Mouse (Mus musculus) limb, embryonic 14.5 days (tissue): ENCODE results near the gene Ptpn1. TPM values are rescaled to one million over a fixed set of nuclear protein-coding genes. Genes with fewer than 3 reads are reported as not detected.

Source experiments
- ATAC-seq: fragments of 200-750 bp; cut with Nextera tagmentation; 2 replicates; pipeline ENCODE4 v1.8.0; 2017; ENCODE audit warnings: low read depth, moderate number of reproducible peaks, moderate TSS enrichment; ENCODE audit not compliant: low FRiP score
- DNase-seq: peaks from one replicate; pipeline ENCODE4 v3.0.0-alpha.2; 2015; ENCODE audit warnings: low spot score
- H3K27ac ChIP-seq: fragments of 300-500 bp; sonication (generic); replicated peaks from 2 replicates; pipeline ENCODE4 v1.5.1; 2014; ENCODE audit warnings: low read depth, mild to moderate bottlenecking, low read length, moderate library complexity, mixed read lengths
- H3K27me3 ChIP-seq: fragments of 300-500 bp; sonication (generic); 2 replicates; pipeline ENCODE4 v1.6.1; 2014; ENCODE audit warnings: low read length, mixed read lengths; ENCODE audit not compliant: control insufficient read depth, insufficient read depth
- H3K36me3 ChIP-seq: fragments of 300-500 bp; sonication (generic); 2 replicates; pipeline ENCODE4 v1.6.1; 2014; ENCODE audit warnings: mild to moderate bottlenecking, low read length, moderate library complexity, mixed read lengths; ENCODE audit not compliant: control insufficient read depth, insufficient read depth
- H3K4me1 ChIP-seq: fragments of 300-500 bp; sonication (generic); 2 replicates; pipeline ENCODE4 v1.6.1; 2014; ENCODE audit warnings: antibody characterized with exemption, low read length, mixed read lengths; ENCODE audit not compliant: control insufficient read depth, insufficient read depth
- H3K4me2 ChIP-seq: fragments of 300-500 bp; sonication (generic); replicated peaks from 2 replicates; pipeline ENCODE4 v1.6.1; 2014; ENCODE audit warnings: low read depth, mild to moderate bottlenecking, low read length, moderate library complexity; ENCODE audit not compliant: severe bottlenecking
- H3K4me3 ChIP-seq: fragments of 300-500 bp; sonication (generic); replicated peaks from 2 replicates; pipeline ENCODE4 v1.5.1; 2014; ENCODE audit warnings: low read length
- H3K9ac ChIP-seq: fragments of 300-500 bp; sonication (generic); 2 replicates; pipeline ENCODE4 v1.6.1; 2014; ENCODE audit warnings: mild to moderate bottlenecking, low read depth, low read length, moderate library complexity; ENCODE audit not compliant: severe bottlenecking
- H3K9me3 ChIP-seq: fragments of 300-500 bp; sonication (generic); 2 replicates; pipeline ENCODE4 v1.6.1; 2016; ENCODE audit warnings: low read length; ENCODE audit not compliant: control insufficient read depth
- POLR2A ChIP-seq: fragments of 200-500 bp; IDR thresholded peaks from 2 replicates; pipeline ENCODE4 v1.8.0; 2012; ENCODE audit warnings: inconsistent platforms, mild to moderate bottlenecking, moderate library complexity, borderline replicate concordance; ENCODE audit not compliant: insufficient read depth, insufficient read length; ENCODE audit errors: extremely low read depth
- WGBS: fragments of 180-500 bp; shearing (Covaris S2); extraction: QIAGEN DNeasy Blood & Tissue Kit; methylation state at CpG from one replicate; pipeline ENCODE4 v1.1.7; 2014; 5-methylcytosine and 5-hydroxymethylcytosine counted together
- polyA plus RNA-seq, 2 experiments: library from polyadenylated mRNA; depleted of rRNA in 1 of 2; stranded (reverse) in 1 of 2; unstranded in 1 of 2; fragments of >200 nt; fragmentation: Nextera tagmentation in 1 of 2; extraction: Ambion mirVana in 1 of 2; gene quantifications; 2 replicates each; pipeline versions ENCODE4 v1.2.1 to v1.2.3; 2012 to 2014

Ptpn1 gene
- polyA plus RNA-seq, 2 experiments: 27.3 to 41.5 TPM

GRCm38 (mm10) chr2:167941320-167941719 lies 9.5 kb downstream of the Ptpn1 start:
- no peaks in the 10 kb centered on the region for H3K9me3 ChIP-seq
- peaks cover 54% of the 10 kb centered on the region for H3K4me1 ChIP-seq
- no peaks in the 10 kb centered on the region for H3K27me3 ChIP-seq
- ATAC-seq (no peak), DNase-seq (no peak)
- no peak for TF ChIP-seq POLR2A
- no peak overlapping the region for H3K27ac ChIP-seq
- WGBS: 68% methylated on average over 4 of the region's 4 CpGs
- H3K9ac ChIP-seq: no peak overlapping the region
- no peak overlapping the region for H3K4me2 ChIP-seq
- 0 out of 2 replicates have a peak, but pooled peaks cover 3% of the 10 kb centered on the region for H3K36me3 ChIP-seq
- H3K4me3 ChIP-seq: no peak overlapping the region

- 0 out of 2 replicates have a peak, but pooled peaks cover 3% of the 10 kb centered on the region for H3K36me3 ChIP-seq
- TF ChIP-seq POLR2A: no peak
- DNase-seq: no peak
- no peak overlapping the region for H3K4me3 ChIP-seq
- no peaks in the 10 kb centered on the region for H3K27me3 ChIP-seq
- no peak overlapping the region for H3K9ac ChIP-seq
- no peak overlapping the region for H3K4me2 ChIP-seq
- ATAC-seq: no peak
- peaks cover 54% of the 10 kb centered on the region for H3K4me1 ChIP-seq
- WGBS: 55% methylated on average over 6 of the region's 6 CpGs
- no peak overlapping the region for H3K27ac ChIP-seq
- H3K9me3 ChIP-seq: no peaks in the 10 kb centered on the region
Observed at GRCm38 (mm10) chr2:167941745-167942176, 9.9 kb downstream of the Ptpn1 start.

DNA sequence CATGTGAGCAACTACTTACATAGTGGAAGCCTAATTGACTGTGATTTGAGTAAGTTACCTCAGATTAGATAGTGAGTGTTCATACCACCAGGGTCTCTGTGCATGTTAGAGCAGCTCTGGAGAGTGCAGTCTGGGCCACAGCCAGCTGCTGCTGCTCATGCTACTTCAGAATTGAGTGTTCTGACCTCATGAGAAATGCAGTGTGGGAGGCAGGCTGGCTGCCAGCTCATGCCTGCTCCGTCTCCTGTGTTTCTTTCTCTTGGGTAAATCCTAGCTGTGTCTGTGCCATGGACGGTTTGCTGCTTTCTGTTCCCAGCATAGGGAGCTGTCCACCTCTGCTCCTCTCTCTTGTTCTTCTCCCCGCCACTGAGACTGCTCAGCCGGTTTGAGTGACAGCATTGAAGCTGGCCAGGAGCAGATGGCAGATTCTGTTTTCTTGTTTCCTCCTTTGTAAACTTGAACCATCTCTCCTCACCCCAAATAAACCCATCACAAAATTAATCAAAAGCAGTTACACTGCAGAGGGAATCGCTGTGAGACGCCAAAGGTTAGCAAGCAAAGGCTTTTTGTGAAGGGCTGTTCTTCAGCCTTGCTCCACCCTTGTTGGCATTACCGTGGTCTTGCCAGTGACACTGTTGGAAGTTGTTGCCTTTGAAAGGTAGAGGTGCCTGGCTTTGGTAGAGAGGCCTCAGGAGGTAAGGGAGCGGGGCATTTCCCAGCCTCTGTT lies 10.5 kb downstream of the Ptpn1 start:
- Histone ChIP-seq H3K36me3 (peaks cover 3% of the 10 kb centered on the region; the same call in 1 of the 2 replicates), H3K27me3 (no peaks in the 10 kb centered on the region), H3K4me1 (peaks cover 54% of the 10 kb centered on the region), H3K27ac (peak overlapping the region; percentile 46; the same call in 1 of the 2 replicates), H3K9me3 (no peaks in the 10 kb centered on the region), H3K4me3 (no peak overlapping the region), H3K9ac (no peak overlapping the region), H3K4me2 (no peak overlapping the region)
- peak; percentile 70 for DNase-seq
- ATAC-seq: no peak
- 41% methylated on average over 8 of the region's 8 CpGs for WGBS
- no peak for TF ChIP-seq POLR2A

DNA sequence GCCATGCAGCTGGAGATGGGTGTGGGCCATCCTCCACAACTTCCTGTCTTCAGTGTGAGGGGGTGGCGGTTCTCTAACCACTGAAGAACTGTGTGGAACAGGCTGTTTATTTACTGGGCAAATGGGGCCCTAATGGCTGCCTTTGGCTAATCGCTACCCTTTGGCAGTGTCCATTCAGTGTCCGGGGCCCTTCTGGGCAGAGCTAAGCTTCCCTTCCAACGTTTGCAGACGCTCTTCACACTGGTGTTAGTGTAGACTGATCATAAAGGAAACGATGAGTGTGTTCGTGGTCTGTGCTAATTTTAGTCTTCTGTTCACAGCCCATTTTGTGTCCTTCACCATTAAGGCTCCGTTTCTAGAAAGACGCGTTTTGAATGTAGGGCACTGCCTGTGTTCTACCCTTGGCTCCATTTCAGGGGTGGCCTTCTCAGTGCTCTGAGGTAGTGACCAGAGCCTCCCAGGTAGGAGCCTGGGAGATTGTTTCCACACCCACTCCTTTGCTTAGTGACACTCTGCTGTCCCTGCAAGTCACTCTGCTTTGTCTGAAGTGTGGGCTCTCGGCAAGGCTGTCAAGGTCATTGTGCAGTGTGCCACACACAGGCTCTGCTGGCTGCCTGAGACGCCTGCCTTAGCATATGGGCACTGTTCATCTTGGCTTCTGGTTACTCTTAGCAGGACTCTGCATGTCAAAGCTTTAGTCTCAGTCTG lies 11.2 kb downstream of the Ptpn1 start:
- no peak overlapping the region for H3K4me2 ChIP-seq
- H3K9ac ChIP-seq: no peak overlapping the region
- peak overlapping the region; percentile 46; the same call in 1 of the 2 replicates for H3K27ac ChIP-seq
- ATAC-seq (no peak), DNase-seq (no peak)
- H3K9me3 ChIP-seq: no peaks in the 10 kb centered on the region
- H3K27me3 ChIP-seq: no peaks in the 10 kb centered on the region
- H3K4me3 ChIP-seq: no peak overlapping the region
- H3K4me1 ChIP-seq: peaks cover 57% of the 10 kb centered on the region
- H3K36me3 ChIP-seq: peaks cover 3% of the 10 kb centered on the region; the same call in 1 of the 2 replicates
- 75% methylated on average over 12 of the region's 12 CpGs for WGBS
- TF ChIP-seq POLR2A: no peak

DNA sequence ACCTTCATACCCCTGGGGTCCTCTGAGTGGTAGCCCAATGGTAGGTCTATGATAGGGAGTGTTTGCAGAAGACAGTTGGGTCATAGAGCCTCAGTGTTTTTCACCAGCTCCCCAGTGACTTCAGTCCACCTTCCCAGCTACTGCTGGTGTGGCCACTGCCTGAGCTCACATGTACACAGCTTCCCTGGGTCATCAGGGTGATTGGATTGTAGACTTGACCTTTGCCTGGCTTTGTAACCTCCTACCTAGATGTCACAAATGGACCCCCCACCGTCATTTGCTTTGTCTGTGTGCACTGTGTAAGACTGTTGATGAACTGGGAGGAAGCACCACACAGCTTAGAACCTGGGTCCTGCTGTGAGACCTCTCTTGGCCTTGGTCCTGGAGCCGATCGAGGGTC lies 12.3 kb downstream of the Ptpn1 start:
- TF ChIP-seq POLR2A: no peak
- ATAC-seq (no peak), DNase-seq (no peak)
- Histone ChIP-seq H3K4me1 (peaks cover 58% of the 10 kb centered on the region), H3K27ac (0 out of 2 replicates have a peak overlapping the region, but pooled peaks have one; percentile 28), H3K4me2 (no peak overlapping the region), H3K9ac (no peak overlapping the region), H3K27me3 (no peaks in the 10 kb centered on the region), H3K36me3 (no peaks in the 10 kb centered on the region; the same call in 1 of the 2 replicates), H3K9me3 (no peaks in the 10 kb centered on the region), H3K4me3 (no peak overlapping the region)
- WGBS: 90% methylated on average over 3 of the region's 3 CpGs
